Mouse (Mus musculus) forebrain, embryonic 13.5 days (tissue): ENCODE data around the gene Asb4. TPM values are rescaled to one million over a fixed set of nuclear protein-coding genes. Genes with fewer than 3 reads are reported as not detected.
"Not testable (repeated sequence)": the region's sequence is repeated elsewhere in the genome, so short reads cannot be mapped to it uniquely, and the experiment has no call there.

ENCODE experiments used
- ATAC-seq: fragments of 200-750 bp; cut with Nextera tagmentation; 2 replicates; pipeline ENCODE4 v1.8.0; 2017
- H3K27ac ChIP-seq: fragments of 300-500 bp; sonication (generic); 2 replicates; pipeline ENCODE4 v1.5.1; 2015; ENCODE audit warnings: inconsistent platforms, mild to moderate bottlenecking, moderate library complexity
- H3K27me3 ChIP-seq: fragments of 300-500 bp; sonication (generic); 2 replicates; pipeline ENCODE4 v1.6.1; 2015; ENCODE audit warnings: mild to moderate bottlenecking, inconsistent platforms
- H3K36me3 ChIP-seq: fragments of 300-500 bp; sonication (generic); 2 replicates; pipeline ENCODE4 v1.6.1; 2015; ENCODE audit warnings: mild to moderate bottlenecking, inconsistent platforms; ENCODE audit not compliant: poor library complexity, severe bottlenecking
- H3K4me1 ChIP-seq: fragments of 300-500 bp; sonication (generic); 2 replicates; pipeline ENCODE4 v1.6.1; 2015; ENCODE audit warnings: inconsistent platforms
- H3K4me2 ChIP-seq: fragments of 300-500 bp; sonication (generic); 2 replicates; pipeline ENCODE4 v1.6.1; 2015; ENCODE audit warnings: inconsistent platforms, mild to moderate bottlenecking, moderate library complexity
- H3K4me3 ChIP-seq: fragments of 300-500 bp; sonication (generic); 2 replicates; pipeline ENCODE4 v1.5.1; 2015; ENCODE audit warnings: mild to moderate bottlenecking, inconsistent platforms
- H3K9ac ChIP-seq: fragments of 300-500 bp; sonication (generic); 2 replicates; pipeline ENCODE4 v1.6.1; 2015; ENCODE audit warnings: mild to moderate bottlenecking, inconsistent platforms
- H3K9me3 ChIP-seq: fragments of 300-500 bp; sonication (generic); replicated peaks from 2 replicates; pipeline ENCODE4 v1.6.1; 2016; ENCODE audit warnings: inconsistent platforms
- WGBS: fragments of 180-500 bp; shearing (Covaris S2); methylation state at CpG from one replicate; pipeline ENCODE4 v1.1.7; 2015; 5-methylcytosine and 5-hydroxymethylcytosine counted together
- polyA plus RNA-seq: library from polyadenylated mRNA; unstranded; fragments of >200 nt; fragmentation: Nextera tagmentation; extraction: Ambion mirVana; gene quantifications from 2 replicates; pipeline ENCODE4 v1.2.1, GENCODE M21; 2015

The Asb4 gene
- 22.8 and 25.1 TPM in 2 replicates for polyA plus RNA-seq

- H3K4me2 ChIP-seq: peak within 1 kb of the TSS; percentile 58
- H3K9me3 ChIP-seq: no peaks in the 10 kb centered on the region
- ATAC-seq: peak; percentile 54
- peaks cover 49% of the 10 kb centered on the region for H3K4me1 ChIP-seq
- H3K4me3 ChIP-seq: peak within 1 kb of the TSS; percentile 30
- H3K36me3 ChIP-seq: no peaks in the 10 kb centered on the region
- peak within 1 kb of the TSS; percentile 62 for H3K9ac ChIP-seq
- 4% methylated on average over 19 of the region's 19 CpGs for WGBS
- H3K27me3 ChIP-seq: peaks cover 5% of the 10 kb centered on the region
- peak within 1 kb of the TSS; percentile 95 for H3K27ac ChIP-seq
These were observed at the start of gene Asb4 for GRCm38 (mm10) chr6:5383336-5384177. Asb4 (plus strand) TSS chr6:5383386.

GRCm38 (mm10) chr6:5334021-5334420, 49.2 kb upstream of the Asb4 start:
- Histone ChIP-seq H3K36me3 (no peaks in the 10 kb centered on the region), H3K9ac (no peak overlapping the region), H3K9me3 (no peaks in the 10 kb centered on the region; the same call in 1 of the 2 replicates), H3K4me1 (no peaks in the 10 kb centered on the region), H3K4me2 (no peak overlapping the region), H3K27ac (no peak overlapping the region), H3K4me3 (no peak overlapping the region), H3K27me3 (no peaks in the 10 kb centered on the region)
- 63% methylated on average over 5 of the region's 5 CpGs for WGBS
- ATAC-seq: no peak

- not testable (repeated sequence) for H3K9me3 ChIP-seq, ATAC-seq, H3K27ac ChIP-seq, H3K4me3 ChIP-seq, H3K36me3 ChIP-seq, H3K4me2 ChIP-seq, H3K27me3 ChIP-seq, H3K9ac ChIP-seq, H3K4me1 ChIP-seq
These were observed 47.2 kb upstream of the Asb4 start for GRCm38 (mm10) chr6:5336016-5336415.

GRCm38 (mm10) chr6:5338781-5339180, 44.4 kb upstream of the Asb4 start:
- not testable (repeated sequence) for ATAC-seq, H3K27ac ChIP-seq, H3K9ac ChIP-seq, H3K36me3 ChIP-seq, H3K27me3 ChIP-seq, H3K9me3 ChIP-seq, H3K4me1 ChIP-seq, H3K4me3 ChIP-seq, H3K4me2 ChIP-seq
- 88% methylated on average over 4 of the region's 4 CpGs for WGBS

- H3K4me2 ChIP-seq, H3K4me3 ChIP-seq, H3K36me3 ChIP-seq, H3K27me3 ChIP-seq, H3K9ac ChIP-seq, H3K4me1 ChIP-seq, H3K9me3 ChIP-seq, H3K27ac ChIP-seq, ATAC-seq: not testable (repeated sequence)
- WGBS: 91% methylated on average over 1 of the region's 1 CpGs
These were observed 43.9 kb upstream of the Asb4 start for GRCm38 (mm10) chr6:5339283-5339682.

- H3K4me2 ChIP-seq: no peak overlapping the region
- 81% methylated on average over 6 of the region's 6 CpGs for WGBS
- no peaks in the 10 kb centered on the region for H3K9me3 ChIP-seq
- no peaks in the 10 kb centered on the region for H3K27me3 ChIP-seq
- no peak overlapping the region for H3K4me3 ChIP-seq
- no peaks in the 10 kb centered on the region for H3K4me1 ChIP-seq
- no peak overlapping the region for H3K27ac ChIP-seq
- no peak for ATAC-seq
- no peaks in the 10 kb centered on the region for H3K36me3 ChIP-seq
- H3K9ac ChIP-seq: no peak overlapping the region
These were observed 38.9 kb upstream of the Asb4 start for GRCm38 (mm10) chr6:5344255-5344654.

GRCm38 (mm10) chr6:5357873-5358272, 25.3 kb upstream of the Asb4 start:
- ATAC-seq: no peak
- no peaks in the 10 kb centered on the region for H3K9me3 ChIP-seq
- H3K27ac ChIP-seq: no peak overlapping the region
- H3K4me3 ChIP-seq: no peak overlapping the region
- H3K4me1 ChIP-seq: no peaks in the 10 kb centered on the region
- no peak overlapping the region for H3K9ac ChIP-seq
- no peaks in the 10 kb centered on the region for H3K27me3 ChIP-seq
- no peak overlapping the region for H3K4me2 ChIP-seq
- no peaks in the 10 kb centered on the region for H3K36me3 ChIP-seq

GRCm38 (mm10) chr6:5360402-5360801, 22.8 kb upstream of the Asb4 start:
- 95% methylated on average over 5 of the region's 5 CpGs for WGBS

GRCm38 (mm10) chr6:5361987-5362386, 21.2 kb upstream of the Asb4 start:
- Histone ChIP-seq H3K27me3 (no peaks in the 10 kb centered on the region), H3K27ac (no peak overlapping the region), H3K9ac (no peak overlapping the region), H3K4me2 (no peak overlapping the region), H3K4me3 (no peak overlapping the region), H3K4me1 (no peaks in the 10 kb centered on the region), H3K9me3 (no peaks in the 10 kb centered on the region), H3K36me3 (no peaks in the 10 kb centered on the region)
- WGBS: 81% methylated on average over 6 of the region's 6 CpGs
- no peak for ATAC-seq

More at GRCm38 (mm10) chr6:5360402-5360801, 22.8 kb upstream of the Asb4 start:
- Histone ChIP-seq H3K27ac (no peak overlapping the region), H3K4me3 (no peak overlapping the region), H3K27me3 (no peaks in the 10 kb centered on the region), H3K36me3 (no peaks in the 10 kb centered on the region), H3K9ac (no peak overlapping the region), H3K4me2 (no peak overlapping the region), H3K9me3 (no peaks in the 10 kb centered on the region), H3K4me1 (no peaks in the 10 kb centered on the region)
- ATAC-seq: no peak

GRCm38 (mm10) chr6:5365845-5366244, 17.3 kb upstream of the Asb4 start:
- Histone ChIP-seq H3K27me3 (no peaks in the 10 kb centered on the region), H3K9ac (no peak overlapping the region), H3K4me2 (no peak overlapping the region), H3K9me3 (no peaks in the 10 kb centered on the region), H3K4me1 (no peaks in the 10 kb centered on the region), H3K4me3 (no peak overlapping the region), H3K27ac (no peak overlapping the region), H3K36me3 (no peaks in the 10 kb centered on the region)
- whole genome bisulfite sequencing: 96% methylated on average over 5 of the region's 5 CpGs
- ATAC-seq: no peak

- H3K9ac ChIP-seq: no peak overlapping the region
These were observed 6.3 kb upstream of the Asb4 start for GRCm38 (mm10) chr6:5376884-5377283.

GRCm38 (mm10) chr6:5379048-5379447, 4.1 kb upstream of the Asb4 start:
- peak overlapping the region; percentile 56 for H3K4me2 ChIP-seq
- H3K9ac ChIP-seq: no peak overlapping the region
- WGBS: 82% methylated on average over 3 of the region's 3 CpGs

More at GRCm38 (mm10) chr6:5376884-5377283, 6.3 kb upstream of the Asb4 start:
- no peak for ATAC-seq
- peaks cover 41% of the 10 kb centered on the region for H3K4me1 ChIP-seq
- H3K4me3 ChIP-seq: no peak overlapping the region
- H3K27ac ChIP-seq: no peak overlapping the region
- H3K9me3 ChIP-seq: no peaks in the 10 kb centered on the region
- no peak overlapping the region for H3K4me2 ChIP-seq
- no peaks in the 10 kb centered on the region for H3K27me3 ChIP-seq
- WGBS: 65% methylated on average over 4 of the region's 4 CpGs
- H3K36me3 ChIP-seq: no peaks in the 10 kb centered on the region

More at GRCm38 (mm10) chr6:5379048-5379447, 4.1 kb upstream of the Asb4 start:
- Histone ChIP-seq H3K36me3 (no peaks in the 10 kb centered on the region), H3K9me3 (no peaks in the 10 kb centered on the region), H3K4me1 (peaks cover 59% of the 10 kb centered on the region), H3K27me3 (no peaks in the 10 kb centered on the region), H3K4me3 (no peak overlapping the region), H3K27ac (peak overlapping the region; percentile 95)
- ATAC-seq: peak; percentile 0; the same call in 1 of the 2 replicates
